Mouse (Mus musculus): ENCODE measurements around the gene Kansl1.

Gene Kansl1

DNA sequence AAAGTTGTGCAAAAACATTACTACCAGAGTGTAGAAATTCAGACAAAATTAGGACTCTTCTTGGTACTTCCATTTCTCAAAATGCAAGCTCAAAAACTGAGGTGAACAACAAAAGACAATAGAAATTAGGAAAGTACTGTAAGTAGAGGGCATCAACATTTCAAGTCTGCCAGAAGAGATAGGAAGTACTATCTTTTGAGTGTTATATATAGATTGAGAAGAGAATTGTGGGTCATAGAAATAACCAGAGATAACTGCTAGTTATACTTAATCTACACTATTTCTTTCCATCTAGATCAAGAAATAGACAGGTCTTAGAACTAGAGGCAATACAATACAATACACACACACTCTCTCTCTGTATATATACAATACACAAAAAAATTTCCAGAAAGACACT, 30.2 kb downstream of the Kansl1 start:
- DNase-seq: no peak

- no peak for DNase-seq
These were observed 32.2 kb downstream of the Kansl1 start for GRCm38 (mm10) chr11:104436394-104436954.

GRCm38 (mm10) chr11:104435753-104436152, 32.9 kb downstream of the Kansl1 start:
- DNase-seq: no peak

GRCm38 (mm10) chr11:104435141-104435540, 33.5 kb downstream of the Kansl1 start:
- no peak for DNase-seq

DNA sequence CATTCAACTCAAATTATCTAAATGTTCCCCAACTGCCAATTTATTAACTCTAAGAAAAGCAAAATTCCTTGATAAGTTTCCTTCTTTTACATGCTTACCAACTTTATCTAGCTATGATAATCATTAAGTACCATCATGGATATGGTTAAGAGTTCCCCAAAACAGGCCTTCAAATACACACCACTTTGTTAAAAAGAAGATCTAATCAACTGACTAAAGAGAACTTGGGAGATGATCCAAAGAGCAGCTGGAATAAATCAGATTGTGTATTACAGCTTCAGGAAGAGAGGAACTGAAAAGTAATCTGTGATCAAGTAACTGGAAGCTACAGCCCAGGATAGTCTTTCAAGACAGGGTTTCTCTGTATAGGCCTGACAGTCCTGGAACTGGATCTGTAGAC, 36.4 kb downstream of the Kansl1 start:
- DNase-seq: no peak

DNA sequence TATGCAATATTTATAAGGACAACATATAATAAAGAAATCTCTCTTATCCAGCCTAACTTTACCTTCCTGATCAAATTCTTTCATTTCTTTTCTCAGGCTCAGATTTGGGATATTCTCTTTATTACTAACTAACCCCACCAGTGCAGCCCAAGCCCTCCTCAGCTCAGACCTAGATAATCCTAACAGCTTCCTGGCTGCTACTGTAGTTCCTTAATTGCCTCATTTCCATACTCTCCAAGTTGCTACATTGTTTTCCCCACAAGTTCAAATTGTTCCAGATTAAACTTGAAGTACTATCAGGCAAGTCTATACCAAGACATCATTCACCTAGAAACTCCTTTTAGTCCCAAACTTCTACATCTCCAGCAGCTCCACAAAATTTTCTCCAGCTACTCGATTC, 36.9 kb downstream of the Kansl1 start:
- DNase-seq: no peak

- DNase-seq: peak; percentile 32
These were observed 43.8 kb downstream of the Kansl1 start for GRCm38 (mm10) chr11:104424727-104425416.

DNA sequence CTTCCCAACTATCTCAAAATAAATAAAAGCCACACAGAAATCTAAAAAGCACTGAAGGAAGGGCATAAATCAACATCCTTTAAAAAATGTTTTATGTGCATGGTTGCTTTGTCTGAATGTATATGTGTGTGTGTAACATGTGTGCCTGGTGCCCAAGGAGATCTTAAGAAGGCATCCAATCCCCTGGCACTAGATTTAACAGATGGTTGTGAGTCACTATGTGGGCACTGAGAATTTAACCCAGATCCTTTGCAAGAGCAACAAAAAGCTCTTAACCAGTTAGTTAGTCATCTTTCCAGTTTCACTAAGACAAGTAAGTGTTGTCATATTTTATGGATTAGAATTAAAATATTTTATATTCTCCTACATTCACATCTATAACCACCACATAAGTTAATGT, 56.4 kb downstream of the Kansl1 start:
- DNase-seq: peak; percentile 28

DNA sequence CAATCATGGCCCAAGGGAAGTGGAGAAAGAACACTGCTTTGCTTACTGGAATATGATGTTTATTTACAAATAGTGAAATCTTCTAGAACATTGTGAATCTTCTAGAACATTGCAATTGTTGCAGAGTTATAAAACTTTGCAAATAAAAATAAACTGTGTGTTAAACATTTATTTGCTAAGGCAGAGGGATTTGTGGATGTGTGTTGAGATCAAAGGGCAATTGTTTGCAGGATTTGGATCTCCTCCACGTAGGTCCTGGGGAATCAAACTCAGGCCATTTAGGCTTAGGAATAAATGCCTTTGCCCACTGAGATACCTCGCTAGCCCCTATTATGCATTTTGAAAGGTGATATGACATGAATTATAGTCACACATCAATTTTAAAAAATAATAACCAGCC, 61.3 kb downstream of the Kansl1 start:
- no peak for DNase-seq

DNA sequence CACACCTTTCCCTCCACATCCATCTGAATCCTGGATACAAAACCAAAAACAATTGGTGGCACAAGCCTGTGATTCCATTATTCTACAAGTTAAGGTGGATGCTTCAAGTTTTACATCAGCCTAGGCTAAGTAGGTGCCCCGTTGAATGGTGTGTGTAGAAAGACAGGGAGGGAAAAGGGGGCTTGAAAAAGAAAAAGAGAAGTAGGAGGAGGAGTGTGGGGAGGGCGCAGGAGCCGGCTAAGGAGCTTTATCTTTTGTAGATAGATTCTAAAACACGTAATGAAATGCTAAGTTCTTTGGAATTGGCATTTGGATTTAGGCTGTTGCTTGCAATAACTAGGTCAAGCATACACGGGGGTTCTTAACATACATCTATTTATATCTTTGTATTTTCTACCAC, 67.7 kb downstream of the Kansl1 start:
- no peak for DNase-seq

DNA sequence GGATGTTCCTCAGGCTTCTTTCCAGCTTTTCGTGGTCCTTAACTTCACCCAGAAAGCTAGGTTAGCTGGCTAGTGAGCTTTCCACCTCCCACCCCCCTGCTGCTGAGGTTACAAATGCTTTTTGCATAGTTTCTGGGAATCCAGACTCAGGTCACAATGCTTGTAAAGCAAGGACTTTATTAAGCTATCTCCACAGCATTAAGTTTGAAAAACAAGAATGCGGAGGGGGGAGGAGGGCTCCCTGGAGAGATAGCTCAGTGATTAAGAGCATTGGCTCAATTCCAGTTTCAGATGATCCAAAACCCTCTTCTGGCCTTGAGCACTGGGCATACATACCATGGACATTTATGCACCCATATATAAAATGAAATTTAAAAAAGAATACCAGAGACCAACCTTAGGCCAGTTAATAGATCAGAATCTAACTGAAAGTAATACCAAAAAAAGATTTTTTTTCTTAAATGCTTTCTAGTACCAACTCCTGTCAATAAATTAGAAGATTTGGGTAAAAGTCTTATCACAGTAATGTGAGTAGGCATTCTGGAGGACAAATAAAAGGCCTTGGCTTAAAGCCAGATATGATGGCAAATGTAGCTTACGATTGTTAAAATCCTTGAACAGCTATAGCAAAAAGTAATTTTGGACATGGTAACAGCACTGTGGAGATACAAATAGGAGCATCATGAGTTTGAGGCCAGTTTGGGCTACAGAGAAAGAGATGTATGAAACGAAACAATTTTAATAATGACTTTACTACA, 69.0 kb downstream of the Kansl1 start:
- no peak for DNase-seq

DNA sequence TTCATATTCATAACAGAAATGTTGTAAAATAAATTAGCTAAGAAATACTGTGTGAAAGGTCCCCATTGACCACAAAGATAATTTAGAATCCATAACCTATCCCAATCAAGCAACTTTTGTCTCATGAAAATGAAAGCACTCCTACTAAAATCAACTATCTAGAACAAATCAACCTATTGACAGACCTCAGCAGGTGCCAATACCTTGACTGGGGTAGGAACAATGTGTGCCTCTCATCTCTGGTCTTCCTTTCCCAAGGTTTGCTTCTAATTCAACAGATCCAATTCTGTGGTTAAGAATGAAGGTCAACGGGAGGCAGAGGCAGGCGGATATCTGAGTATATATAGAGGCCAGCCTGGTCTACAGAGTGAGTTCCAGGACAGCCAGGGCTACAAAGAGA, 73.0 kb downstream of the Kansl1 start:
- no peak for DNase-seq

DNA sequence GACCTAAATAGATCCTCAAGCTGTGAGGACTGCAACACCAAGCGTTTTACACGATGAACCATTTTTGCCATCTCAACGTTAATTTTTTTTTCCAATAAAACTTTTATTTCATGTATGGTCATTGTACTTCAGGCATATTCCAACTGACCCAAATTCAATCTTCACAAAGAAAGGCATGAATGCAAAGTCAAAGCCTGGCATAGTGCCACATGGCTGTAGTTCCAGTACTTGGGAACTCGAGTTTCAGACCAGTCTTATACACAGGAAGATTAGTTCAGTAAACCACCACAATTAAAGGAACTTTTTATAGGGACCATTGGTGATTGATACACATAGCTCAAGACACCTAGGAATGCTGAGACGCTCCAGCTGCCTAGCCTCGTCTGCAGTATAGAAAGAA, 75.5 kb downstream of the Kansl1 start:
- DNase-seq: no peak

DNA sequence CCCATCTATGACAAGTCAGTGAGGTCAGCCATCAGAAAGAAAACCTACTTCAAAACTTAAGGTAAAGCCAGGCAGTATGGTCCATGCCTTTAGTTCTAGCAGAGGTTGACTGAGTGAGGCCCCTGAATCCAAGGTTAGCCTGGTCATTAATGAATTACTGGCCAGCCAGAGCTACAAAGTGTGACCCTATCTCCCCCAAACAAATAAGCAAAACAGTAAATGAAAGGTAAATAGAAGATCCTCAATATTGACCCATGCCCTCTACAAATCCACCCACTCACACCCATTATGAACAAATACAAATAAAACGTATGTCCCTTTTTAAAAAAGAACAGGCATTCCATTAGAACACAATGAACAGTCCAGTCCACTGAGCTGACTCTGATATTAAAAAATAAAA, 76.5 kb downstream of the Kansl1 start:
- no peak for DNase-seq

GRCm38 (mm10) chr11:104387284-104387683, 81.4 kb downstream of the Kansl1 start:
- DNase-seq: no peak

DNA sequence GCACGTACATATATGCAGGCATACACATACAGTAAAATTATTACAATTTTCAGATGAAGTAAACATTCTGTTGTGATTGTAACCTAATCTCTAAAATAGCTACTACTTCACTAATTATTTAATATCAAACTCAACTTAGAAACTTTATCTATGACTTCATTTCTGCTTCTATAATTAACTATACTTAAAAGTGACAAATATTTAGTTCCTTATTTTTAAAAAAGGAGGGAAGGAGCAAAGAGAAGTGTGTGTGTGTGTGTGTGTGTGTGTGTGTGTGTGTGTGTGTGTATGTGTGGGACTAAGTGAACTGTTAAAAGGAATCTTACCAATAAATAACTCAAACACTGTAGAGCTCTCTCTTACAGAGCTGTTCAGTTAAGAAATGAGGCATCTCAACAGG, 82.1 kb downstream of the Kansl1 start:
- no peak for DNase-seq

- no peak for DNase-seq
These were observed 85.4 kb downstream of the Kansl1 start for GRCm38 (mm10) chr11:104383167-104383810.

GRCm38 (mm10) chr11:104381887-104382286, 86.8 kb downstream of the Kansl1 start:
- DNase-seq: no peak

GRCm38 (mm10) chr11:104379635-104380034, 89.0 kb downstream of the Kansl1 start:
- DNase-seq: no peak

- DNase-seq: no peak
These were observed 92.4 kb downstream of the Kansl1 start for GRCm38 (mm10) chr11:104376291-104376690.

DNA sequence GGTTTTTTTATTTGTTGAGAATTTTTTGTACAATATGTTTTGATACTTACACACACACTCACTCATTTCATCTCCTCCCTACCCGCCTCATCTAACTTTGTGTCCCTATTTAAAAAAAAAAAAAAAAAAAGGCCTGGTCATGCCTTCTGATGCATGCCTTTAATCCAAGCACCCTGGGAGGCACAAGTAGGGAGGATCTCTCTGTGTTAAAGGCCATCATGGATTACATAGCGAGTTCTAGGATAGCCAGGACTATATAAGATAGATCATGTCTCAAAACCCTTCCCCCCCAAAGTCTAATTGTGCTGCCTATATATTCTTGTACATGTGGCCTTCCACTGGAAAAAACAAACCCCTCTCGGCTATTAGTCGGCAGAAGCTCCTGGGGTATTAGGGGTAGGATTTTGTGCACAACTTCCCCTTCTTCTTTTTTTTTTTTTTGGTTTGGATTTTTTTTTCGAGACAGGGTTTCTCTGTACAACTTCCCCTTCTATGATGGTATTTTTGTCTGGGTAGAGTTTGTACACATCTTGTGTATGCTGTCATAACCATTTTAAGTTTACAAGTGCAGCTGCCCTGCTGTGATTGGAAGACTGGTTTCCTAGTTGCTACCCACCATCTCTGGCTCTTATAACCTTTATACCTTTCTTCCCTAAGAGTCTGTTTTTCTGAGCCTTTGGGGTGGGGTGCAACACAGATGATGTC, 101.0 kb downstream of the Kansl1 start:
- no peak for DNase-seq

DNA sequence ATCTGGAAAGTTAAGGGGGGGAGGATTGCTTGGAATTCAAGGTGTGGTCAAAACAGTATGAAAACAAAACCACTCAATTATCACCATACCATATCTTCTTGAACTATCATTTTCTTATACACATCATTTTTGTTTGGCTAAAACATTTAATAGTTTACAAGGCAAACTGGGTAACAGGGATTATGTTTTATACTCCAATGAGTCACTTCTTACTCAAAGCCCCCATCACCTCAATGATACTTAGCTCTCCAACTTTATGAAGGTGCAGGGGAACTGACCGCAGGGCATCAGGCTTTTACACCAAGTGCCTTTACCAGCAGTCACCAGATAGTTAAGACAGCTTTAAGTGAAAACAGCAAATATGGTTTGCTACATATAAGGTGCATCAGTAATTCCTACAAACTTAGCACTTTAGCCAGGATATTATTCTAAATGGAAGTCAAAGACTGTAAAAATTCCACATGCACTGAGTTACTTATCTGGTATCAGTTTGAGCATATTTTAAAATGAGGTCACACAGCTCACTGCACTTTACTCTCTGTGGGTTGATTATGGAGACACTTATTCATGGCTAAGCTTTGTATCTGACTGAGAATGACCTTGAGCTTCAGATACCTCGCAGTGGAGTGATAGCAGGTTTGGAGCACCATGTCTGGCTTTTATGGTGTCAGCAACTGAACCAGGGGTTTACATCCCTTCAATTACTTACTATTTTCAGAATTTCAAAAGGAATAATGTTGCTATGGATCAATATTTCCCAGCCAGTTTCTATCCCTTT, 104.6 kb downstream of the Kansl1 start:
- no peak for DNase-seq

Measured in right cerebral cortex, adult 18-20 months (tissue).